Mouse (Mus musculus): Measurements from ENCODE around the gene Spem1.

DNA sequence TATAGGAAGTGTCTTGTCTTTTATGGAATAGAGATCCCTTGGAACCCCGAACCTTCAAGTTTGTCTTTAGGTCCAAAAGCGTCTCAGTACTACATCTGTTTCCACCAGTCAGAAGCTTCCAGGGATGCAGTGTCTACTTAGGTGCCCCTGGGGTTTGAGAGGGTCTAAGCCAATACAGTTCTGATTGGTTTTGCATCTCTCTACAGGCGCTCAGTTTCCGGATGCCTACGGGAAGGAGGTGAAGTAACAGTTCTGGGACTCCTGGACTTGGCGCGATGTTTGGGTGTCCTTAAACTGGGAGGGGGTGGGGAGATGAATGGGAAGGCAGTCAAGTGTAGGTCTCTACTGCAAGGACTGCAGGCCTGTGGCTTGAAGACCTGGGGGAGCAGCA is 16.7 kb upstream of the Spem1 start:
- TF ChIP-seq ZNF384 (IDR thresholded peaks at IDR 0.05; ENCODE audit: low read depth, low read length) (no peak), ZC3H11A (IDR thresholded peaks at IDR 0.05; ENCODE audit: borderline replicate concordance, low read depth, low read length) (no peak), CHD2 (IDR thresholded peaks at IDR 0.05; ENCODE audit: low read depth, low read length) (no peak), MAFK (IDR thresholded peaks at IDR 0.05; ENCODE audit: insufficient read depth, low read depth, low read length) (no peak)
